Mouse (Mus musculus): ENCODE data around the gene 2510009E07Rik.

DNA sequence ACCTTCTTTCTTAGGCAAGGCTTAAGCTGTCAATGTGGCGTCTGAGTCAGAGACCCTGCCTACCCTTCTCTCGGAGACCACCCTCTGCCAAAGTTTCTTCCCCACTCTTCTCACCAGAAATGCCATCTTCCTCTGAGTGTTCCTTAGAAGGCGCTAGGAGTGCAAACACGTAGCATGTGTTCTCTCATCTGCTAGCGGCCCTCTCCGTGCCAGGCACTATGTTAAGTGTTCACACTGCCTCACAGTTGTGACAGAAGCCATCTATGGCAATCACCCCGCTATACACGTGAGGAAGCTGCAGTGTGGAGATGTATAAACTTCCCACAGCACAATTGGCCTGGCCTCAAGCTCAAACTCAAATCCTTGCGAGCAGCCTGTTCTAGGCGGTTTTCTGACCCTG, 20.1 kb upstream of the 2510009E07Rik start:
- TF ChIP-seq CTCF (IDR thresholded peaks at IDR 0.05; ENCODE audit: insufficient read depth, low read length) (no peak), POLR2A (IDR thresholded peaks at IDR 0.05; ENCODE audit: borderline replicate concordance, extremely low read depth, low read depth, low read length) (no peak)
